Mouse (Mus musculus) heart, adult 2 months (tissue): ENCODE data around the gene S100a3.

Source experiments
- CTCF ChIP-seq: fragments of 200-600 bp; IDR thresholded peaks from 2 replicates; pipeline ENCODE4 v1.8.1; 2022; ENCODE audit warnings: antibody characterized with exemption, mild to moderate bottlenecking, moderate library complexity
- POLR2A ChIP-seq: fragments of 200-500 bp; IDR thresholded peaks from 2 replicates; pipeline ENCODE4 v1.6.1; 2011; ENCODE audit warnings: mild to moderate bottlenecking, low read depth, low read length, control low read depth; ENCODE audit not compliant: insufficient read depth

- TF ChIP-seq CTCF (no peak), POLR2A (no peak)
Observed at GRCm38 (mm10) chr3:90579433-90579832, 19.1 kb downstream of the S100a3 start.
